Mouse (Mus musculus) lung, postnatal 0 days (tissue): ENCODE data around the gene Ltbp1.

Source experiments
- CTCF ChIP-seq: IDR thresholded peaks from 2 replicates; pipeline ENCODE4 v1.5.1; 2016; ENCODE audit warnings: antibody characterized with exemption, mild to moderate bottlenecking
- EP300 ChIP-seq: IDR thresholded peaks from 2 replicates; pipeline ENCODE4 v1.6.1; 2016; ENCODE audit warnings: antibody characterized with exemption, mild to moderate bottlenecking, control low read depth

DNA sequence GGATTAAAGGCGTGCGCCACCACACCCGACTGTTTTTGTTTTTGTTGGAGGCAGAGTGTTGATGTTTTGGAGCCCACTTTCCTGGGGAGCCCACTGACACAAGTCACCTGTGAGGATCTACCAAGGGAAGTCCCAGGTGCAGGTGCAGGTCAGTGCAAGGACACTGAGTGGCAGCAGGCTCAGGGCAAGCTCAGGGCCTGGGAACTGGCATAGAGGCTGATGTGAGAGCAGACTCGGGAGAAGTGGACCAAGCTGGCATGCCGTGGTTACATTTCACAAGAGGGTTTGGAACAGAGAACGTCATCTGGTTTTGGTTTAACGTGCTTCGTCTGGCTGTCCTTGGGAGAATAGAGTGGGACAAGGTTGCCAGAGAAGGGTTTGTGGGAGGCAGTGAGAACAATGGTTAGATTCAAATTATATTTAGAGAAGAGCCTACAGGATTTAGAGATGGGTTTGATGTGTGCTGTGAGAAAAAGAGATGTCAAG is 46.1 kb downstream of the Ltbp1 start:
- no peak for TF ChIP-seq CTCF
- no peak for TF ChIP-seq EP300
